Mouse (Mus musculus) kidney, adult 9 months (tissue): ENCODE data around the gene Cdk20.
A peak's percentile ranks its signal among the peaks of the same experiment; 100 is the strongest.

Source experiments
- DNase-seq: peaks from one replicate; pipeline ENCODE4 v3.0.0; 2022

Gene Cdk20

GRCm38 (mm10) chr13:64432017-64432995 is at the start of gene Cdk20:
Gene Cdk20, plus strand, starts transcription at chr13:64432314.
- peak; percentile 97 for DNase-seq

GRCm38 (mm10) chr13:64384937-64385336 is 47.2 kb upstream of the Cdk20 start:
- no peak for DNase-seq

- DNase-seq = peak; percentile 78
These were observed 46.1 kb upstream of the Cdk20 start for GRCm38 (mm10) chr13:64386048-64386447.

GRCm38 (mm10) chr13:64388415-64388814 is 43.7 kb upstream of the Cdk20 start:
- DNase-seq = peak; percentile 26

- no peak for DNase-seq
These were observed 35.1 kb upstream of the Cdk20 start for GRCm38 (mm10) chr13:64396979-64397378.

GRCm38 (mm10) chr13:64398065-64398464 is 34.0 kb upstream of the Cdk20 start:
- no peak for DNase-seq

GRCm38 (mm10) chr13:64399906-64400305 is 32.2 kb upstream of the Cdk20 start:
- DNase-seq = no peak

- peak; percentile 85 for DNase-seq
These were observed 31.2 kb upstream of the Cdk20 start for GRCm38 (mm10) chr13:64400801-64401361.

- DNase-seq = peak; percentile 26
These were observed 30.1 kb upstream of the Cdk20 start for GRCm38 (mm10) chr13:64402006-64402405.

- DNase-seq = no peak
These were observed 29.6 kb upstream of the Cdk20 start for GRCm38 (mm10) chr13:64402504-64402949.

- DNase-seq = no peak
These were observed 29.1 kb upstream of the Cdk20 start for GRCm38 (mm10) chr13:64402951-64403460.

- no peak for DNase-seq
These were observed 28.6 kb upstream of the Cdk20 start for GRCm38 (mm10) chr13:64403519-64403918.

- no peak for DNase-seq
These were observed 26.6 kb upstream of the Cdk20 start for GRCm38 (mm10) chr13:64405550-64405949.

GRCm38 (mm10) chr13:64407992-64408391 is 24.1 kb upstream of the Cdk20 start:
- no peak for DNase-seq

- DNase-seq = no peak
These were observed 21.5 kb upstream of the Cdk20 start for GRCm38 (mm10) chr13:64410604-64411003.

GRCm38 (mm10) chr13:64411282-64411681 is 20.8 kb upstream of the Cdk20 start:
- DNase-seq = no peak

- no peak for DNase-seq
These were observed 19.3 kb upstream of the Cdk20 start for GRCm38 (mm10) chr13:64412752-64413257.

GRCm38 (mm10) chr13:64415659-64416058 is 16.5 kb upstream of the Cdk20 start:
- no peak for DNase-seq

- DNase-seq = peak; percentile 57
These were observed 15.0 kb upstream of the Cdk20 start for GRCm38 (mm10) chr13:64416955-64417601.

- DNase-seq = no peak
These were observed 11.3 kb upstream of the Cdk20 start for GRCm38 (mm10) chr13:64420847-64421246.

GRCm38 (mm10) chr13:64421386-64421785 is 10.7 kb upstream of the Cdk20 start:
- no peak for DNase-seq

GRCm38 (mm10) chr13:64421952-64422606 is 10.0 kb upstream of the Cdk20 start:
- no peak for DNase-seq

GRCm38 (mm10) chr13:64422607-64422957 is 9.5 kb upstream of the Cdk20 start:
- no peak for DNase-seq
